Mouse (Mus musculus): ENCODE measurements around the gene Klhl8. TPM values are rescaled to one million over a fixed set of nuclear protein-coding genes. Genes with fewer than 3 reads are reported as not detected.

Gene Klhl8
- polyA plus RNA-seq, 1 experiment from 2014 or later: 14.1 TPM

DNA sequence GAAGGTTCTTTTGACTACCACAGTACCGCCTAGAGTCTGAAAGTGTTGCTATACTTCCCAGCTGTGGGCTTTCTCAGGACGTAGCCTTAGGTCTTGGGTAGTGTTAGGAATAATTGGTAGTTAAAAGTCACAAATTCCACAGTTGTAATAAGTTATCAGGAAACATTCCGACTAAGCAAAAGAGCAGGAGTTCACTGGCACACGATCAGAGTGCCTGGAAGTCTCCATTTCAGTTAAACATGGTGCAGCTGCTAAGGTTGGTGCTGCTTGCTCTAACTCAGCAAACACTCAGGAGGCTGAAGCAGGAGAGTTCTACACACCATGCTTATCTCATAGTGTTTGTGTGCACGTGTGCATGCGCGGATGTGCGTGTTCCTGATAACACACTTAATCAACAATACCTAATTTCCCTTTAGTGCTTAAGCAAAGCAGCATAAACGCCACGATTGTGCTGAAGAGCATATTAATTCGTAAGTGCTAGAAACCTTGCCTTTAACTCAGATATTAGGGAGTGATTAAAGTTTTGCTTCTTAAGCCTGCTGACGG is 97.0 kb downstream of the Klhl8 start:
- Histone ChIP-seq H3K9ac (ENCODE audit: low read length) (no peak overlapping the region), H3K4me3 (replicated peaks; ENCODE audit: low read length) (no peak overlapping the region), H3K36me3 (ENCODE audit: control insufficient read depth, insufficient read depth, low read length) (no peaks in the 10 kb centered on the region), H3K9me3 (replicated peaks; ENCODE audit: control insufficient read depth, low read length) (no peaks in the 10 kb centered on the region), H3K4me1 (ENCODE audit: control insufficient read depth, insufficient read depth, low read length) (peaks cover 7% of the 10 kb centered on the region), H3K27me3 (ENCODE audit: control insufficient read depth, insufficient read depth, low read length) (no peaks in the 10 kb centered on the region), H3K27ac (ENCODE audit: low read length) (peak overlapping the region; percentile 66), H3K4me2 (ENCODE audit: low read depth, low read length) (no peak overlapping the region)
- WGBS: 77% methylated on average over 12 of the region's 12 CpGs
- no peak for ATAC-seq (ENCODE audit: insufficient read depth, low FRiP score)

DNA sequence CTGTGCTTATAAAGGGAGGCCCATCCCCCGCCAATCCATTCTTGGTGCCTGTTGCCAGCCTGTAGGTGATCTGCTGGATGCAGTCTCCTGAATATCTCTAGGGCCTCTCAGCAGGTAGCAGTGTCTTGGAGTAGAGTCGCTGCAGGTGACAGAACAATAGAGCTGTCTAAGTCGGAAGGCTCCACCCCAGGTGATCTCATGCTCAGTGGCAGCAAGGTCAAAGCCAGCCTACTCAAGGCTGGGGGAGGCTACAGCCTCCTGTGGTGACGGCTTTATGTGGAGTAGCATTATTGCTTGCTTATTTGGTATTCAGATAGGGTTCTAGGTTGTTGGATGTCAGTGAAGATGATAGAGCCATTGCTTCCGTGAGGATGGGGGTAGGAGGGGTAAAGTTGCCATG is 97.8 kb downstream of the Klhl8 start:
- Histone ChIP-seq H3K9ac (ENCODE audit: low read length) (no peak overlapping the region), H3K4me1 (ENCODE audit: control insufficient read depth, insufficient read depth, low read length) (peaks cover 7% of the 10 kb centered on the region), H3K36me3 (ENCODE audit: control insufficient read depth, insufficient read depth, low read length) (no peaks in the 10 kb centered on the region), H3K9me3 (replicated peaks; ENCODE audit: control insufficient read depth, low read length) (no peaks in the 10 kb centered on the region), H3K27ac (ENCODE audit: low read length) (no peak overlapping the region), H3K4me3 (replicated peaks; ENCODE audit: low read length) (no peak overlapping the region), H3K4me2 (ENCODE audit: low read depth, low read length) (no peak overlapping the region), H3K27me3 (ENCODE audit: control insufficient read depth, insufficient read depth, low read length) (no peaks in the 10 kb centered on the region)
- WGBS: 78% methylated on average over 5 of the region's 5 CpGs
- no peak for ATAC-seq (ENCODE audit: insufficient read depth, low FRiP score)

Other genes starting within 250 kb of the Klhl8 start
- 5.4 and 6.8 TPM in 2 replicates for gene Aff1, start 218.9 kb downstream of the Klhl8 start, polyA plus RNA-seq (2015; fragmentation: Nextera tagmentation; extraction: Ambion mirVana)
- 4.7 and 6.1 TPM in 2 replicates for gene Hsd17b13, start 66.2 kb upstream of the Klhl8 start, polyA plus RNA-seq (2015; fragmentation: Nextera tagmentation; extraction: Ambion mirVana)
- 7.0 and 7.8 TPM in 2 replicates for gene Hsd17b11, start 110.7 kb upstream of the Klhl8 start, polyA plus RNA-seq (2015; fragmentation: Nextera tagmentation; extraction: Ambion mirVana)
- gene Nudt9, start 135.0 kb upstream of the Klhl8 start, polyA plus RNA-seq (2015; fragmentation: Nextera tagmentation; extraction: Ambion mirVana): 55.9 and 61.7 TPM in 2 replicates
- gene Gm17660, start 166.3 kb upstream of the Klhl8 start, polyA plus RNA-seq (2015; fragmentation: Nextera tagmentation; extraction: Ambion mirVana): 0.57 TPM in 1 of 2 replicates, not detected in the other
- gene Sparcl1, start 202.5 kb upstream of the Klhl8 start, polyA plus RNA-seq (2015; fragmentation: Nextera tagmentation; extraction: Ambion mirVana): 380 and 388 TPM in 2 replicates